Mouse (Mus musculus) gonadal fat pad, adult 2 months (tissue): Measurements from ENCODE around the gene Tnfsf10. TPM values are rescaled to one million over a fixed set of nuclear protein-coding genes. Genes with fewer than 3 reads are reported as not detected.

ENCODE experiments used
- DNase-seq: peaks from one replicate; pipeline ENCODE4 v3.0.0-alpha.2; 2012; ENCODE audit warnings: low read depth
- polyA plus RNA-seq: library from polyadenylated mRNA; depleted of rRNA; stranded (reverse); fragments of >200 nt; gene quantifications from 2 replicates; pipeline ENCODE4 v1.2.3, GENCODE M21; 2012

Tnfsf10 gene
- polyA plus RNA-seq, 1 experiment: 3.5 TPM

DNA sequence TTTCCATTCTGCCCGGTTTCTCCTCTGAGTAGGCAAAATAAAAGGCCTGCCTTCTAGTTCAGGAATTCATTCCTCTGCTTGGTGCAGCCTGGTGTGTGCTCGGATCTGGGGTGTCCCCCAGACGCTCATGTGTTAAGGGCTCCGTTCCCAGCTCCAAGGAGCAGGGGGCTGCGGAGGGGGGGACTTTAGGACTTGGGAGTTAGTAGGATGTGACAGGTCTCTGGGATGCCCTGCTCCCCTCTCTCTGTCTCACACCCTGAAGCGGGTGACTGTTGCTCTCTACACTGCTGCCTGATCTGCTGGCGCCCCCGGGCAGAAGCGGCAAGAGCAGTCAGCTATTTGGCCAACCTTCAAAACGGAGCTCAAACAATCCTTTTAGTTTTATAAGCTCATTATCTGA, 10.0 kb upstream of the Tnfsf10 start:
- no peak for DNase-seq

DNA sequence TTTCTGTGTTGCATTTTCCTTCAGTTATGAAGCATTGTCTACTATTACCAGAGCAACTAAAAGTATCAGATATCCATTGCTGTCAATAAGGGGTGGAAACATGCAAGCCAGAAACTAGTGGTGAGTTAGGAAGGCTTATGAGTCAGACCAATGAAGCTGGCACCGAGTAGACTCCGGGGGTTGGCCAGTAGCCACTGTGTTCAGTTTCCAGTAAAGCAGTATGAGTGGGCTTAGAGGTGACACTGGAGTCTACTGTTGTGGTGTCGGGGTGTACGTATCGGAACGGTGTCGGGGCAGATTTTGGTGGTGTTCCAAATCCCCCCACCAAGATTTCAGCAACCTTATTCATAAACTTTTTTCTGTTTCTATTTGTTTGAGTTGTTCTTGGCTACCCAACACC, 5.9 kb upstream of the Tnfsf10 start:
- DNase-seq: no peak

DNA sequence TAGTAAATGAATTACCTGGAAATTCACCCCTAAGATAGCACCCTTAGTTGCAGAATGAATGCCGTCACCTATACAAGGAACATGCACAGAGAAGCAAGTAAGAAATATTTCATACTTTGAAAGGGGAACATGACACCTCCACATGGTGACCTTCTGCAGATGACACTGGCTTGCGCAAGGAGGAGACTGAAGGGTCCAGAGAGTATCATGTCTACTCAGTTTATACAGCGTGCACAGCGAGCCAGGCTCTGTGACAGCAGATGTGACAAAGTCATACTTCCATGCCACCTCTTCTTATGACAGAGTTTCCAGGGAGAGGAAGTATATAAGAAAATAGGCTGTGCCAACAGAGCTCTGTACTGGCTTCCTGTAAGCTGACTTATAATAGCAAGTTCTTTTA, 5.4 kb upstream of the Tnfsf10 start:
- DNase-seq: no peak

DNA sequence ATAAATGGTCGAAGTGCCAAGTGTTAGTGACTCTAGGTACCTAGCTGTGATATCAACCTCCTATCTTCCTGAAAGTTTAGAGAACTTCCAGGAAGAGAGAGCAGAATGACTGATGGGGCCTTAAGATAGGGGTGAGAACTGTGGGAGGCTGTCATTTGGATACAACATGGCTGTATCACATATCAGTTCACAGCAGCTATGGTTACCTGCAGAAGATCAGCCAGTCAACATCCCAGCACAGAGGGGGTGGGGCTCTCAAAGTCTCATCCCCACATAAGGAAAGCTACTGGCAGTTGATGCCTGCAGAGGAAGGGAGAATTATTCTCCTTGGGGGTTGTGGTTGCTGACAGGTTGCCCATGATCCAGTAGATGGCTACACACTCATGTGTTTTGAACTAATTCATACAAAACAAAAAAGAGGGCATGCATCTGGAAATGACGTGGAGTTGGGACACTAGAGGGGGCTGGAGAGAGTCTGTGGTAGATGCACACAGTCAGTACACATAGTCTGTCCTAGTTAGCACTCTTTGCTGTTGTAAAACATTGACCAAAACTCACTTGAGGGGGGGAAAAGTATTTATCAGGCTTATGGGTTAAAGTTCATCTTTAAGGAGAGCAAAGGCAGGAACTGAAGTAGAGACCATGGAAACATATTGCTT, 2.2 kb upstream of the Tnfsf10 start:
- DNase-seq: no peak

DNA sequence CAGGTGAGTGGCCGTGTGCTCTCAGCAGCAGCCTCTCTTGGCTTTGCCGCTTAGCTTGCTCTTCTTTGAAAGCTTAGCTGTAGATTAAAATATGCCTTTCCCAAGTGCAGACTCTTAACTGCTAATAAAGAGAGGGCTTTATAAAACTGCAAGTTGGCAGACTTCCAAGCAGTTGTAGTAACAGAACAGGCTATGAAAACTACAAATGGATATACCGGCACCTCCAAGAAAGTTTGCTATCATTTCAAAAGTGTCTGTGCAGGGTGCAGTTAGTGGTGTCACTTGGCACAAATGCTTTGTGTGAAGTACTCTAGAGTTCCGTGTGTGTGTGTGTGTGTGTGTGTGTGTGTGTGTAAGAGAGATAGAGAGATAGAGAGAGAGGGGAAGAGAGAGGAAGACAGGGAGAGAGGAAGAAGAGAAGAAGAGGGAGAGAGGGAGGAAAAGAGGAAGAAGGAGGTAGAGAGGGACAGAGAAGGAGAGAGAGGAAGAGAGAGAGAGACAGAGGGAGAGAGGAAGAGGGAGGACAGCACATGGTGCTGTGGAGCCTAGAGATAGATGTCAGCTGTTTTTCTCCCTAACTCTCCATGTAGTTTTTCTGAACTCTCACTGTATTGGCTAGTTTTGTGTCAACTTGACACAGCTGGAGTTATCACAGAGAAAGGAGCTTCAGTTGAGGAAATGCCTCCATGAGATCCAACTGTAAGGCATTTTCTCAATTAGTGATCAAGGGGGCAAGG, 628 bp downstream of the Tnfsf10 start:
- DNase-seq: no peak

DNA sequence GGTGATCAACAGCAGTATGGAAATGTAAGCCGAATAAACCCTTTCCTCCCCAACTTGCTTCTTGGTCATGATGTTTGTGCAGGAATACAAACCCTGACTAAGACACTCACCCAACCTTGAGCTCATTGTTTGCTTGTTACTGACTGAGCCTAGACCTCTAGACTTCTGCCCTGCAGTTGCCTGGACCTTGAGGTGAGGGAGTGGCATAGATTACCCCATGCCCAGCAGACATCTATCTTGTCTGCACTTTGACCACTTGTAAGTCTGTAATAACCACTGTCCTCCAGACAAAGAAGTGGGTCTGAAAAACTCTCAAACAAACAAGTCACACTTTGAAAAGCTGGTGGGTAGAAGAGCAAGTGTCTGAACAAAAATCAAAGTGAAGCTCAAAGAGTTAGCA, 2.8 kb downstream of the Tnfsf10 start:
- no peak for DNase-seq

DNA sequence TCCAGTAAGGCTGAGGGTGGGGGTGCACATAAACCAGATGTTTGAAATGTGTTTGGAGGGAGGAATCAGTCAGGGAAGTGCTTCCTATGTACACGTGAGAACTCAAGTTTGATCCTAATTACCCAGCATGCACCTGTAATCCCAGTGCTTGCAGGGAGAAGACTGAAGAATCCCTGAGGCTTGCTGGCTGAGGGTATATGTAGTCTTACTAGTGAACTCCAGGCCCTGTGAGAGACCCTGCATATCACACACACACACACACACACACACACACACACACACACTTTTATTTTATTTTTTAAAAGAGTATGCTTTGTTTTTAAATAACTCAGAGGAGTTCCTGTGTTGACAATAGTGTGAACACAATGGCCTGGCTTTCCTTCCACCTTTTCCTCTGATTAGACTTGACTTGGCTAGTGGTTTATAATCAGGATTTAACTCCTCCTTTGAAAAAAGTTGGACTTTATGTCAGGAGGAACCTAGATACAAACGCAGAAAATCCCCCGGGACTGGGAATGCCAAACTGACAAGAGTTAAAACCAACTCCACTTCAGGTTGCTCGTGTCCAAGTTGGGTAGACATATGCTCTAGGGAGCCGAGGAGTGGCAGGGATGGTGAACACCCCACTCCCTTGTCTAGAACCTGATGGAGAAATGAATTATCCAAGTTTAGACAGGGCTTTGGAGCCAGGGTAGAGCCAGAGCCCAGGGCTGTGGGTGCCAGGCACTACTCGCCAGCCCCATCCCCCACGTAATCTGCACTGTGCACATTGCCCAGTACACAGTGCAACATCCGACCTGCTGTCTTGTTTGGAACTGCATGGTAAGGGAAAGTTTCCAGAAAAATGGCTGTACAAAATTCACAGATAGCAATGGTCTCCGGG, 4.0 kb downstream of the Tnfsf10 start:
- DNase-seq: no peak

DNA sequence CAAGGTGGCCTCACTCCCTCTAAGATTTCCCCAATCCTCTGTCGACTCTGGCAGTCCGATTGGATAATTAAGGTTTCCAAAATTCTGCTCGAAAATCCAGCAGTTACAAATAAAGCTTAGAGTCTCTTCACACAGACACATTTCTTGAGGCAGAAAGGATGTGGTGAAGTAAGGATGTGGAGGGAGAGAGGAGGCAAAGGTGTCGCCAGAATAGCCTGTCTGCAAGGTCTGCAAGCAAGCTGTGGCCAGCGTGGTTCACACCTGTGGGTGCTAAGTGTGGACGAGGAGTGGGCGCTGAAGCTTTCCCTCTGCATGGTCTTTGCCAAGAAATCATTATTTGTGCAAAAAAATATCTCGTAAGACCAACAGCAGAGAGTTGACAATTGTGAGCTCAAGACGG, 5.8 kb downstream of the Tnfsf10 start:
- no peak for DNase-seq

DNA sequence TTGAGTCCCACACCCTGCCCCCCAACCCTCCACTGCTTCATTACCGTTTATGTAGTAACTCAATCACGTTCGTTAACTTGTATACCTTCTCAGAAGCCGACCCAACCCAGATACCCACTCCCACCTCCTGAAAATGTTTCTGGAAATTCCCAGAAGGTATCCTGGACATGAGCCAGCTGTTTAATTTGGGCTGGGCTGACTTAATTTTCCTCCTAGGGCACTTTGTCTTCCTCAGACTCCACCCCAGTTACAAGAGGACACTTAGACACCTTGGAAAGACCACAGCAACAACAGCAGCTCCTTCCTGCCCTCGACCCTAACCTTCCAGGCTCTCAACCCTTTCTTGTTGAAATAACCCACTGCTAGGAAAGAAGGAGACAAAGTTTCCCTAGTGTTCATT, 6.7 kb downstream of the Tnfsf10 start:
- no peak for DNase-seq

DNA sequence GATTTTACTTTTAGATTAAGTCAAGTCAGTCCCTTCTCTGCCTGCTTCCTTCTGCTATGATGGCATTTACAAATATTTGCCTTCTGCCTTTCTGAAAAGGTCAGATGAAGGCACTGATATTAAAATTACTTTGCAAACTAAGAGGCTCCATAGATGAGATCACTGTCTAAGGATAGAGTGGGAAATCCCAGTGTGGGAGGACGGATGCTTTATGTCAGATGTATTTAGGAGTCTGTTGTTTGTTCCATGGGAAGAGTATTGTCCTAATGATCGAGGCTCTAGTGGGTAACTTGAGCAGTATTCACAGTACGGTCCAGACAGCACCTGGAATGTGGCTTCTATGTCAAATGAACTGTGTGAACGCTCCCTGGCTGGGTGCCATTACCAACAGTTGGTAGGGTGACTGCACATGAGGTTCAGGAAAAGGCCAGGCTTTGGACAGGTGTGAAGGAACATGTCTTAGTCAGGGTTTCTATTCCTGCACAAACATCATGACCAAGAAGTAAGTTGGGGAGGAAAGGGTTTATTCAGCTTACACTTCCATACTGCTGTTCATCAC, 9.9 kb downstream of the Tnfsf10 start:
- DNase-seq: no peak

DNA sequence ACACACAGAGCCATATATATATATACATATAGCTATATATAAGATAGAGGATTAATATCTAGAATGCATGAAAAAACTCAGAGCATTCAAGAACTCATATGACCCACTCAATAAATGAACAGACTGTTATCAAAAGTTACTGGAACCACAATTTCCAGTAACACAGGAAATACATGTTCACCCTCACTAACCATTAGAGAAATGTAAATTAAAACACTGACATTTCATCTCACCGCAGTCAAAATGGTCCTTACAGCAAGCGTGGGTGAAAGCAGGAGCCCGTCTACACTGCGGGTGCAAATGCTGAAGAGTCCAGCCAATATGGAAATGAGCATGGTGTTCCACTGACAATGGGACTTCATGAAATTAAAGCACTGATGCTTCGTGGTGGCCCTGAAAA, 13.9 kb downstream of the Tnfsf10 start:
- DNase-seq: no peak

DNA sequence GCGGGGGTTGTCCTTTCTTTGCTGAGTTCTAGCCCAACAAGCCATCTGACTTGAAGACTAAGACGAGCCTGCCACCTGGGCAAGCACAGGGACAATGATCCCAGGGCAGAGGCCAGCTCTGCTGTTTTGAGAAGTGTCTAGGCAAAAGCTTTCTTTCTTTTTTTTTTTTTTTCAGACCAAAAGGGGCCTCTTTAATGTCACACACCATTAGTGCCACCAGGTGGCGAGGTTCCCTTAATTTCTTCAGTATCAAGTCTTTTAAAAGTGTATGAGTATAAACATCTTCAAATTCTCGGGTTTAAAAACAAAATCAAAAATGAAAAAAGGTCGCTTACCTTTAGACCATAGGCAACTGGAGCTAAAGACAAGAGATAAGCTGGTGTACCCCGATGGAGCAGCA, 21.6 kb downstream of the Tnfsf10 start:
- no peak for DNase-seq

DNA sequence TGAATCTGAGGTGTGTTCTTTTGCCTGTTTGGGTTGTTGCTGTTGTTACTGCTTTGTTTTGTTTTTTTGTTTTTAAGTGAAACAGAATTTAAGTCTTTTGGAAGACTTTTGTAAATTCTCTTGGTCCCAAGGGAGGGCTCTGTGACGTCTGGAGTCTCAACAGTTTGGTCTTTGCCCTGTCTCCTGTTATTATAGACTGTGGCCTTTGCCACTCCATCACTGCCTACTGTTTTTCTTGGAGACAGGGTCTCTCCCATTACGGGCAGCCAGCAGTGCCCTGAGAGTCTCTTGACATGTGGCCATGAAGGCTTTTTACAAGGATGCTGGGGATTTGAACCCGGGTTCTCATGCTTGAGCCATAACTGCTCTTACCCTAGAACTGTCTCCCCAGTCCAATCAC, 22.1 kb downstream of the Tnfsf10 start:
- no peak for DNase-seq

DNA sequence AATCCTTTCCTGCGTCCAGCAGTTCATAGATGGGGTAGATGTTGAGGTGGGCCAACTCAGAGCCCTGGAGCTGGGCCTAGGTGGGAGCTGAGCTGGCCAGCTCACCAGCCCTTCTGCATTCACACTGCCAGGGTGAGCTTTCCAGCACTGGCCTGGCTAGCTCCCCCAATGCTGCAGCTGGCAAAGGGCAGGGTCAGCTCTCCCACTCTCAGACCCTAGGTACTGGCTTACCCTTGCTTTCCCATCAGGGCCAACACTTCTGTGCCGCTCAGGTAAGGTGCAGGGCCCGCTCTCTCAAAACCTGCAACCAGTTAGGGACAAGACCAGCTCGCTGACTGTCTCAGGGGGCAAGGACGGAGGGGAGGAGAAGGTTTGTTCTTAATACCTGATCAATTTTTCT, 23.9 kb downstream of the Tnfsf10 start:
- no peak for DNase-seq

DNA sequence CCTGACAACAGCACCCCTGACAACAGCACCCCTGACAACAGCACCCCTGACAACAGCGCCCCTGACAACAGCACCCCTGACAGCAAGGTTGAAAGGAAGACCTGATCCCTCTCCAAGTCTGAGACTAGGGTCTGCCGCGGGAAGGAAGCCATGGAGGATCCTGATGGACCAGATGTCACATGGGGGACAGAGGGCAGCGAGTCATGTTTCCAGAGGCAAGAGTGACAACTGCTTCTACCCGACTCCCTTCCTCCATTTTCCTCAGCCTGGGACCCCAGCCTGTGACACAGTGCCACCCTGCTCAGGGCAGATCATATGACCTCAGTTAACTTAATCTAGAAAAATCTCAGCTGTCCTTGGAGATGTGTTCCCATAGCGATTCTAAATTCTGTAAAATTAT, 25.6 kb downstream of the Tnfsf10 start:
- DNase-seq: no peak

DNA sequence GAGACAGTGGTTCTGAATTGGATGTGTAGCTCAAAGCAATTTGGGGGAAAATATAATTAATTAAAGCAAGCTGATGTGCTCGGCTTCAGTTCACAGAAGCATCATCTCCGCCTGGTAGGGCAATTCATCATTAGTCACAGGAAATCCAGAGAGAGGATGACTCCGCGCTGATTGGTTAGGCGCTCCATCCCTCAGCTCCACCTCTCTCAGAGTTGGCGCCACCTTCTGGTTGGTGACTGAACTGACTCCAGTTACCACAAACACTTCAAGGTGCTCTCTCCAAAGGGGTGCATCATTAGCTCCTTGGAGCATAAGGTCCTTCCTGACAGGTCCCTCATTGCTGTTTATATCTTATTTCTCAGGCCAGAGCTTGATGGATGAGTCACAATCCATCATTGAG, 28.7 kb downstream of the Tnfsf10 start:
- DNase-seq: no peak

DNA sequence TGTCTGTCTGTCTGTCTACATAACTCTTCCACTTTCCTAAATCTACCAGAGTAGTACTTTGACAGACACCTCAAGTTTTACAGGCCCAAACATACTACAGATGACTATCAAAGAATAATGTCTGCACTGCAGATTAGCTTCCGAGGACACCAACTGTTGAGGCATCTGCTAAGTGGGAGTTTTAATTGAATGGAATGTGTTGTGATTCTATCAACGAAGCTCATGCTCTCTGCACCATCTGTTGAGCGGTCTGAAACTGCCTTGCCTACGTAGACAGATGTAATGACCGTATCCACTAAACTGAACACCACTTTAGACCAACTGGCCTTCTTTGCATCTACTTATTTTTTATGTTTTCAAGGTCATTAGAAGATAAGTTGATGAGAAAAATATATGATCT, 31.6 kb downstream of the Tnfsf10 start:
- no peak for DNase-seq

DNA sequence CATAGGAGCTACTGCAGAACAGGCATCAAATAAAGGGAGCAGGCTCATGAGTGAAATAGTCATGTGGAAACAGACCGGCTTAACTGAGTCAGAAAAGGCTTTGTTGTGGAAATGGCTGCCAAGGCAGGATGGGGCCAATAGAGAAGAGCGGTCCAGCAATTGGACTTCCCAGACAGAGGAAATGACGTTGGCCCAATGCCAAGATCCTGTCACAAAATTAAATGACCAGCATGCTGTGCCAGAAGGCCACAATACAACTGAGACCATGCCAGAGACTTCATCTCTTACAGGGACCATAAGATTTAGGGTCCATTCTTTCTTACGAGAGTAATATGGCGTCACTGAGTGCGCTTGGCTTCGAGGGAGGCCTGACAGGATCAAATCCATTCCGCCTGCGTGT, 34.3 kb downstream of the Tnfsf10 start:
- DNase-seq: no peak

DNA sequence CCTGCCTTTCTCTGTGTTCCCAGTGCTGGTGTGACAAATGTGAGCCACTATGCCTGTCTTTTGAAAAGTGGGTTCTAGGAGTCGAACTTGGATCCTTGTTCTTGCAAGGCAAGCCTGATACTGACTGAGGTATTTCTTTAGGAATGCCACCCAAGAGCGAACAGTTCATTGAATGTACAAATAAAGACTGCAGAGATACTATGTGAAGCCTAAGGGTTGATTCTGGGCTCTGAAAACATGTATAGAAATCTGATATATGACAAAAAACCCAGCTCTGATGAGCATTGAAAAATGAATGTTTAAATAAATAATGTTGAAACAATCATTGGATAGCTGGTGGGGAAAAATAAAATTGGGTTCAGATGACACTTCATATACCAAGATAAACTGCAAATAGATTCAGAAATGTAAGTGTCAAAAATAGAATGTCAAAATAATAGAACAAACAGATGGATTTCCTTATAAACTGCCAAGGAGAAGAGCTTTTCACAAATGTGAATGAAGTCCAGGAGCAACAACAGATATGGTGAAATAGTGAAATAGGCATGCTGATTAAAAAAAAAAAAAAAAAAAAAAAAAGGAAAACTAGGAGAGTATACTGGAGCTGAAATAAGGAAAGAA, 42.4 kb downstream of the Tnfsf10 start:
- DNase-seq: no peak

DNA sequence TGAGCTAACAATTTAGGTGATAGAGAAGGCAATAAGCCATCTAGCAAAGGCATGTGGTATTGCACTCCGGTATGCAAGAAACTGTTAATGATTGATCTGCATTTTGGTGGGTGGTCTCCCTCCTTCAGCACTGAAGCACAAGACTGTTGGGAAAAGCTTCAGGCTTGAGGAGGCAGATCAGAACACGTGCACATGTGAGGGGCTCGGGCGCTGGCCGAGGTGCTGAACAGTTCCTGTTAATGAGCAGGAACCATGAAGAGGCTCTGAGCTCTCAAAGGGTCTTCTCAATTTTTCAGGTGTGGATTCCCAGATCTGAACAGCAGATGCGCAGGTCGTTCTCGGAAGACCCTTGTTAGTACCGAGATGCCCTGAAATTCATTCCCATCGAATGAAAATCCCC, 53.3 kb downstream of the Tnfsf10 start:
- DNase-seq: no peak

DNA sequence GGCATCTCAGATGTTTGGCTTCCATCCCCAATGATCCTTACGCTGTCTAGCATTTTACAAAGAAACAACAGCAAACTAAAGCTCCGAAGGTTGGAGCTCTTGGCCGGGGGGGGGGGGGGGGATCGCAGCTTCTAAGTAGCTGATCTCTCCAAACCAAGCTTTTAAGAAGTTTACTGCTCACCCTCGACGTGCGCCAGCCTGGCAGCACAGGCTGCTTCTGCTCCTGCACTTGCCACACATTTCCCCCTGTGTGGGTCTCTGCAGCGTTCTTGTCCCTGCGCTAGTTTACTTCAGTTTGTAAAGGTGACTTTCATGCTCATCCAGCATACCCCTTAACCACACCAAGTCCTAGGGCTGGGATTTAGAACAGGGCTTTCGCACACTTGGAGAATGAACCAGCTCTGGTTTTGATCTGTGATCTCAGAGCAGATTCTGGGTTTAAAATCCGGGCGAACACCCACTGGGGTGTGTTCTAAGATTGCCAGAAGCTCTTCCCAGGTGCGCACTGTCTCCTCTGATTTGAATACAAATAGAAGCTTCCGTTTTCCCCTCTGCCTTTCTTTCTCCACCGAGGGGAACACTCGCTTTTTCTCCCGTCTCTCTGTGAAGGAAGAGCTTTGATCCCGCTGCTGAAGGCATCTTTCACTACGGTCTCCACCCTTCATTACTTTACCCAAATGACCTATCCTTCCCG, 53.9 kb downstream of the Tnfsf10 start:
- no peak for DNase-seq

DNA sequence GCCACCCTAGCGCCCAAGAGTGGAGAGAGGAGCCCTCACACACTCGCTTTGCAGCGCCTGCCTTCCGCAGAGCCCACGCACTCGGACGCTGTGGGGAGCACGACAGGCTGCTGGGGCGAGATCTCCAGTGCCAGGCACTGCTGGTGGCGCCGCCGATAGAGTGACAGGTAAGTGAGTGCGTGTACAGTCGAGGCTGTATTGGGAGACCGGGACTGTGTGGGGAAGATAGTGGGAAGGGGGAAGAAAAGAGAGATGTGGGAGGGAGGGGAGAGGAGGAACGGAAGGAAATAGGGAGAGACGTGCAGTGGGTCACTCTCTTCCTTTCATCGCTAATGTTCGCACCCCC, 54.4 kb downstream of the Tnfsf10 start, which contains the start of gene Ghsr:
Gene Ghsr (plus strand): TSS at position 76 of the 346 bp plus-strand sequence.
- no peak for DNase-seq
